Mouse (Mus musculus): ENCODE measurements around the gene Gm9780.
"Not testable (repeated sequence)": the region's sequence is repeated elsewhere in the genome, so short reads cannot be mapped to it uniquely, and the experiment has no call there.

GRCm38 (mm10) chr14:26021555-26021954, 21.0 kb downstream of the Gm9780 start:
- TF ChIP-seq CTCF (IDR thresholded peaks at IDR 0.05; ENCODE audit: control insufficient read depth, insufficient read depth, low read length); POLR2A (IDR thresholded peaks at IDR 0.05; ENCODE audit: borderline replicate concordance, control insufficient read depth, low read depth, low read length): not testable (repeated sequence)
